Mouse (Mus musculus) urinary bladder, postnatal 36 days (tissue): ENCODE measurements around the gene G0s2.
"Not testable (repeated sequence)": the region's sequence is repeated elsewhere in the genome, so short reads cannot be mapped to it uniquely, and the experiment has no call there.

Experiments
- DNase-seq, 2 experiments: peaks; one replicate each; pipeline ENCODE4 v3.0.0; 2022; ENCODE audit warnings: low spot score in 2 of 2, mixed read lengths in 1 of 2

The G0s2 gene

GRCm38 (mm10) chr1:193253895-193254294 lies 19.1 kb downstream of the G0s2 start:
- DNase-seq = not testable (repeated sequence)

GRCm38 (mm10) chr1:193252616-193253015 lies 20.4 kb downstream of the G0s2 start:
- no peak for DNase-seq

- DNase-seq = no peak
Measured at GRCm38 (mm10) chr1:193251386-193251785, 21.6 kb downstream of the G0s2 start.

GRCm38 (mm10) chr1:193250026-193250425 lies 23.0 kb downstream of the G0s2 start:
- no peak for DNase-seq

GRCm38 (mm10) chr1:193244235-193244634 lies 28.8 kb downstream of the G0s2 start:
- DNase-seq = no peak

- no peak for DNase-seq
Measured at GRCm38 (mm10) chr1:193243571-193244193, 29.3 kb downstream of the G0s2 start.

GRCm38 (mm10) chr1:193242863-193243262 lies 30.2 kb downstream of the G0s2 start:
- DNase-seq = no peak

- peak; percentile 60 to 91 for DNase-seq
Measured at GRCm38 (mm10) chr1:193242238-193242637, 30.8 kb downstream of the G0s2 start.

- no peak for DNase-seq
Measured at GRCm38 (mm10) chr1:193241436-193241835, 31.6 kb downstream of the G0s2 start.

- DNase-seq = no peak
Measured at GRCm38 (mm10) chr1:193238426-193238825, 34.6 kb downstream of the G0s2 start.

GRCm38 (mm10) chr1:193234930-193235329 lies 38.1 kb downstream of the G0s2 start:
- DNase-seq = no peak

- DNase-seq = no peak
Measured at GRCm38 (mm10) chr1:193234130-193234645, 38.8 kb downstream of the G0s2 start.

- DNase-seq = no peak
Measured at GRCm38 (mm10) chr1:193232732-193233131, 40.3 kb downstream of the G0s2 start.

- no peak for DNase-seq
Measured at GRCm38 (mm10) chr1:193230935-193231334, 42.1 kb downstream of the G0s2 start.

GRCm38 (mm10) chr1:193230531-193230930 lies 42.5 kb downstream of the G0s2 start:
- no peak for DNase-seq

- DNase-seq = no peak
Measured at GRCm38 (mm10) chr1:193229570-193229969, 43.4 kb downstream of the G0s2 start.

- DNase-seq = no peak
Measured at GRCm38 (mm10) chr1:193227537-193227936, 45.5 kb downstream of the G0s2 start.

- DNase-seq = no peak
Measured at GRCm38 (mm10) chr1:193226724-193227522, 46.1 kb downstream of the G0s2 start.

GRCm38 (mm10) chr1:193226114-193226513 lies 46.9 kb downstream of the G0s2 start:
- DNase-seq = no peak

- no peak for DNase-seq
Measured at GRCm38 (mm10) chr1:193225531-193225930, 47.5 kb downstream of the G0s2 start.
